Mouse (Mus musculus) heart, embryonic 12.5 days (tissue): Measurements from ENCODE around the gene Kif26b. TPM values are rescaled to one million over a fixed set of nuclear protein-coding genes. Genes with fewer than 3 reads are reported as not detected.

ENCODE experiments used
- ATAC-seq: fragments of 200-750 bp; cut with Nextera tagmentation; 2 replicates; pipeline ENCODE4 v1.8.0; 2017; ENCODE audit warnings: moderate TSS enrichment, moderate library complexity; ENCODE audit not compliant: insufficient number of reproducible peaks, low FRiP score
- H3K27ac ChIP-seq: fragments of 300-500 bp; sonication (generic); 2 replicates; pipeline ENCODE4 v1.5.1; 2016; ENCODE audit warnings: mild to moderate bottlenecking, moderate library complexity; ENCODE audit not compliant: poor library complexity, severe bottlenecking
- H3K27me3 ChIP-seq: fragments of 300-500 bp; sonication (generic); replicated peaks from 2 replicates; pipeline ENCODE4 v1.6.1; 2016; ENCODE audit warnings: mild to moderate bottlenecking, moderate library complexity
- H3K36me3 ChIP-seq: fragments of 300-500 bp; sonication (generic); 2 replicates; pipeline ENCODE4 v1.6.1; 2016; ENCODE audit warnings: mild to moderate bottlenecking, moderate library complexity
- H3K4me1 ChIP-seq: fragments of 300-500 bp; sonication (generic); replicated peaks from 2 replicates; pipeline ENCODE4 v1.6.1; 2016; ENCODE audit warnings: mild to moderate bottlenecking
- H3K4me2 ChIP-seq: fragments of 300-500 bp; sonication (generic); 2 replicates; pipeline ENCODE4 v1.6.1; 2016; ENCODE audit warnings: mild to moderate bottlenecking, moderate library complexity
- H3K4me3 ChIP-seq: fragments of 300-500 bp; sonication (generic); 2 replicates; pipeline ENCODE4 v1.5.1; 2016; ENCODE audit warnings: mild to moderate bottlenecking
- H3K9ac ChIP-seq: fragments of 300-500 bp; sonication (generic); 2 replicates; pipeline ENCODE4 v1.6.1; 2016; ENCODE audit warnings: mild to moderate bottlenecking, moderate library complexity
- H3K9me3 ChIP-seq: fragments of 300-500 bp; sonication (generic); replicated peaks from 2 replicates; pipeline ENCODE4 v1.6.1; 2016; ENCODE audit warnings: mild to moderate bottlenecking, moderate library complexity
- WGBS: fragments of 180-500 bp; shearing (Covaris S2); methylation state at CpG from one replicate; pipeline ENCODE4 v1.1.7; 2016; 5-methylcytosine and 5-hydroxymethylcytosine counted together
- polyA plus RNA-seq: library from polyadenylated mRNA; unstranded; fragments of >200 nt; fragmentation: Nextera tagmentation; extraction: Ambion mirVana; gene quantifications from 2 replicates; pipeline ENCODE4 v1.2.1, GENCODE M21; 2016

Gene Kif26b
- polyA plus RNA-seq, 1 experiment from 2014 or later, result 25.1 TPM

- no peaks in the 10 kb centered on the region for H3K27me3 ChIP-seq
- H3K4me2 ChIP-seq, result no peak overlapping the region
- 90% methylated on average over 1 of the region's 1 CpGs for WGBS
- peaks cover 12% of the 10 kb centered on the region for H3K36me3 ChIP-seq
- no peak for ATAC-seq
- peaks cover 13% of the 10 kb centered on the region; the same call in 1 of the 2 replicates for H3K4me1 ChIP-seq
- H3K9me3 ChIP-seq, result peaks cover 5% of the 10 kb centered on the region; the same call in 1 of the 2 replicates
- H3K27ac ChIP-seq, result no peak overlapping the region
- no peak overlapping the region for H3K4me3 ChIP-seq
- no peak overlapping the region for H3K9ac ChIP-seq
These were observed 219.7 kb downstream of the Kif26b start for GRCm38 (mm10) chr1:178748617-178749016.

GRCm38 (mm10) chr1:178749786-178750185, 220.9 kb downstream of the Kif26b start:
- no peak overlapping the region for H3K27ac ChIP-seq
- no peak overlapping the region for H3K4me3 ChIP-seq
- H3K36me3 ChIP-seq, result peaks cover 12% of the 10 kb centered on the region
- H3K9ac ChIP-seq, result no peak overlapping the region
- H3K4me1 ChIP-seq, result peaks cover 6% of the 10 kb centered on the region; the same call in 1 of the 2 replicates
- peaks cover 5% of the 10 kb centered on the region; the same call in 1 of the 2 replicates for H3K9me3 ChIP-seq
- 90% methylated on average over 9 of the region's 9 CpGs for WGBS
- ATAC-seq, result no peak
- H3K4me2 ChIP-seq, result no peak overlapping the region
- H3K27me3 ChIP-seq, result no peaks in the 10 kb centered on the region

DNA sequence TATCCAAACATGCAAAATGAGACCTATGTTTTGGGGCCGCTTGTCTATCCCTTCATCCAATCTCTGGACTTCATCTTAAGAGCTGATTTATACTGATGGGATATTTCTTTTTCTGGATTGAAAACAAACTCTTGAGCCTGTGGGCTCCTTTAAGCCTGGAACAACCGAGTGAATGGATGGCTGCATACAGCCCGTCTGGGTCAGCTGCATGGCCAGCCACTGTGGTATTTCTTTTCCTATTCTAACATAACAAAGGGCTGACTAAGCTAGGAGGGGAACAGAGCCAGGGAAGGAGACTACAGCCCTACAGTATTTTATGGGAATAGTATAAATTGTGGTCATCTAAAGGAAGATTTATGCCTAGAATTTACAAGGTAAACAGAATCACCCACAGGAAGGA, 229.5 kb downstream of the Kif26b start:
- no peak overlapping the region for H3K27ac ChIP-seq
- 0 out of 2 replicates have a peak, but pooled peaks cover 1% of the 10 kb centered on the region for H3K4me1 ChIP-seq
- peaks cover 4% of the 10 kb centered on the region; the same call in 1 of the 2 replicates for H3K9me3 ChIP-seq
- peaks cover 14% of the 10 kb centered on the region for H3K36me3 ChIP-seq
- ATAC-seq, result no peak
- H3K9ac ChIP-seq, result no peak overlapping the region
- whole genome bisulfite sequencing, result 63% methylated on average over 3 of the region's 3 CpGs
- no peak overlapping the region for H3K4me3 ChIP-seq
- H3K27me3 ChIP-seq, result no peaks in the 10 kb centered on the region
- H3K4me2 ChIP-seq, result no peak overlapping the region

- H3K27ac ChIP-seq, result no peak overlapping the region
- 90% methylated on average over 3 of the region's 3 CpGs for WGBS
- H3K36me3 ChIP-seq, result no peaks in the 10 kb centered on the region
- ATAC-seq, result no peak
- no peaks in the 10 kb centered on the region for H3K27me3 ChIP-seq
- H3K4me2 ChIP-seq, result no peak overlapping the region
- no peaks in the 10 kb centered on the region for H3K9me3 ChIP-seq
- no peak overlapping the region for H3K4me3 ChIP-seq
- H3K9ac ChIP-seq, result no peak overlapping the region
- peaks cover 11% of the 10 kb centered on the region; the same call in 1 of the 2 replicates for H3K4me1 ChIP-seq
These were observed 233.3 kb downstream of the Kif26b start for GRCm38 (mm10) chr1:178762125-178762741.

DNA sequence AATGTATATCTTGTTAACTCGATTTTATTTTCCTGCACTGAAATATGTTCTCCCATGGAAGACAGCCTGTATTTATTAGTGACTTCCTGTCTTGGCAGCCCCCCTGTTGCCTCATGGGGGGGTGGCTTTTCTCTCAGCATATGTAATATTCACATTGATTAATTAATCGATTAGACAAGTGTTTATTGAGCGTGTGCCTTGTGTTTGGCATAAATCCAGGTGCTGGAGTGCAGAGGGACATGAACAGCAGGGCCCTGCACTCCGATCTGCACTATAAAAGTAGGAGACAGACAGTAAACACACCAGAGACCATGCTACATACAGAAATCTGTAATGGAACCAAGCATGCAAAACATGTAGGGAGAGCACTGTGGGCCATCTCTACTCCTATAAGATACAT, 236.0 kb downstream of the Kif26b start:
- 81% methylated on average over 4 of the region's 4 CpGs for WGBS
- H3K4me3 ChIP-seq, result no peak overlapping the region
- H3K4me1 ChIP-seq, result peaks cover 29% of the 10 kb centered on the region
- H3K27me3 ChIP-seq, result no peaks in the 10 kb centered on the region
- no peak for ATAC-seq
- no peak overlapping the region for H3K4me2 ChIP-seq
- no peak overlapping the region for H3K9ac ChIP-seq
- H3K27ac ChIP-seq, result no peak overlapping the region
- no peaks in the 10 kb centered on the region for H3K36me3 ChIP-seq
- H3K9me3 ChIP-seq, result no peaks in the 10 kb centered on the region

DNA sequence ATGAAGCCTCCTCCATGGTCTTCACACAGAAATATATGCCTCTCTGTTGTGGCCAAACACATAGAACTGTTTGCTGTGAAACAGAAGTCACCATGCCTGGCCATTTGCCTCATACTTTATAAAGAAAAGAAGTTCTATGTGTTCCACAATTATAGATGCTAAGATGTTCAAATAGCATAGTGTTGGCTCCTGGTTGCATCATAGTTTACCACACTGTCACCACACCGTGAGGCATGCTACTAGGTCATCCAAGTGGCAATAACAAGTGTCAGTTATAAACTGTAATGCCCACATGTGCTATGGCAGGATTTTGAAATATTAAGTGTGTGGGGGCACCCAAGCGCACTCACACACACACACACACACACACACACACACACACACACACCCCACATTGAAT, 236.7 kb downstream of the Kif26b start:
- Histone ChIP-seq H3K4me3 (no peak overlapping the region), H3K36me3 (no peaks in the 10 kb centered on the region), H3K9ac (no peak overlapping the region), H3K27me3 (no peaks in the 10 kb centered on the region), H3K4me2 (no peak overlapping the region), H3K9me3 (no peaks in the 10 kb centered on the region), H3K27ac (no peak overlapping the region), H3K4me1 (peaks cover 37% of the 10 kb centered on the region)
- WGBS, result 69% methylated on average over 2 of the region's 2 CpGs
- ATAC-seq, result no peak

DNA sequence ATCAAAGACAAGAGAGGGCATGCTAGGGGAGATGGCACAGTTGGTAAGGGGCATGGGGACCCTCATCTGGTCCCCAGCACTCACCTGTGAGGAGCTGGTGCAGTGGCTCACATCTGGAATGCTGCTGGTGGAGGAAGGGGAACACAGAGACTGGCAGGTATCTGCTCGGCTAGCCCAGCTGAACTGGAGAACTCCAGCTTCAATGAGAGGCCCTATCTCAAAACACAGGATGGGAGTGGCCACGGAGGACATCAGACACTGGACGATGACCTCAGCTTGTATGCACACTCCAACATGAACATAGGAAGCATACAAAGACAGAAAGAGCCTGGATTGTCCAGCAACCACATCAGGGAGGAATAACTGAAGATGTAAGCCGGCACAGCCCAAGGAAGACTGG, 240.1 kb downstream of the Kif26b start:
- H3K4me3 ChIP-seq, result no peak overlapping the region
- no peak overlapping the region for H3K9ac ChIP-seq
- no peaks in the 10 kb centered on the region for H3K27me3 ChIP-seq
- ATAC-seq, result no peak
- 0 out of 2 replicates have a peak overlapping the region, but pooled peaks have one; percentile 12 for H3K27ac ChIP-seq
- H3K36me3 ChIP-seq, result no peaks in the 10 kb centered on the region
- 53% methylated on average over 4 of the region's 4 CpGs for WGBS
- H3K4me1 ChIP-seq, result peaks cover 41% of the 10 kb centered on the region
- H3K9me3 ChIP-seq, result no peaks in the 10 kb centered on the region
- H3K4me2 ChIP-seq, result no peak overlapping the region

DNA sequence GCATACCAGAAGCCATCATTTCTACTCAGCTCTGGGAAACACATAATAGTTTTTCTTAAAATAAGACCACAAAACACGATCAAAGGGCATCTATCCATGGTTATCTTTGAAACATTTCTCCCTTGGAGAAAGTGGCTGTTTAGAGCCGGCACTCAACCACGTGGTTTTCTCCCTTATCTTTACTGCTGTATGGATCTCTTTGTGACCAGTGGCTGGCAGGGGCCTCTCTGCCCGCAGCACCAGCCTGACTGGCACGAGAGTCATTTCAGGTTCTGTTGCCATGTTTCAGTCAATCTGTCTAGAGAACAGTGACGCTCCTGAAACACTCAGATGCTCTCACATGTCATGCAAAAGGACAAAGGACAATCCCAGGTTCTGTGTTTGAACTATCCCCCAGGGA, 241.1 kb downstream of the Kif26b start:
- no peak overlapping the region for H3K4me2 ChIP-seq
- 50% methylated on average over 6 of the region's 6 CpGs for WGBS
- ATAC-seq, result no peak
- H3K27me3 ChIP-seq, result no peaks in the 10 kb centered on the region
- no peak overlapping the region for H3K9ac ChIP-seq
- H3K36me3 ChIP-seq, result no peaks in the 10 kb centered on the region
- no peaks in the 10 kb centered on the region for H3K9me3 ChIP-seq
- peaks cover 38% of the 10 kb centered on the region for H3K4me1 ChIP-seq
- H3K4me3 ChIP-seq, result no peak overlapping the region
- H3K27ac ChIP-seq, result no peak overlapping the region

DNA sequence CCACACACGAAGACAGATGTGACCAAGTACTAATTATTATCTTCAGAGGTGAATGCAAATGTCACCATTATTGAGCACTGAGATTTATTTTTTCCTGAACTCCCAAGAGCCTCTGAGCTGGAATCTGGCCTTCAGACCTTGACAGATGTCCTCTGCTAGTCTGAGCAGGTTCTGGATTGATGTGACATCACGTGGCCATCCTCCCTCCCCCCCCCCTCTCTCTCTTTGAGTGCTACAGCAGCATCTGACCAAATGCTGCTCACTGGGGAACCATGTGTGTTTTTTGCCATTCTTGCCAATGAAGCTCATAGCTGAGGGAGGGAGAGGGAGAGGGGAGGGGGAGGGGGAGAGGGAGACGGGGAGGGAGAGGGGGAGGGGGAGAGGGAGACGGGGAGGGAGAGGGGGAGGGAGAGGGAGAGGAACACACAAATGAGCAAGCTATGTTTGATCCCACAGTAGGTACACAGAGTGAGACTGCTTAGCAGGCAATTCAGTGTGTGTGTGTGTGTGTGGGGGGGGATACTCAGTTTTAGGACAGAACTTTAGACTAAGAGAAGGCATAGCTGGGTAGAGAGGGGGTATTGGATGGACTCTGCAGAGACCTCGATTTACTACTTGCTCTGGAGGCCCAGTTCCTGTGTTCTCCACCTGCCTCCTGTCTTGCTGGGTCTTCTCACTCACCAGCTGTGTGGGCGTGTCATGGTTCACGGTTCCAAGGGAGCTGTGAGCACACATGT, 241.9 kb downstream of the Kif26b start:
- Histone ChIP-seq H3K4me3 (no peak overlapping the region), H3K27ac (no peak overlapping the region), H3K4me2 (no peak overlapping the region), H3K27me3 (no peaks in the 10 kb centered on the region), H3K9ac (no peak overlapping the region), H3K4me1 (peaks cover 38% of the 10 kb centered on the region), H3K36me3 (no peaks in the 10 kb centered on the region), H3K9me3 (no peaks in the 10 kb centered on the region)
- no peak for ATAC-seq
- WGBS, result 56% methylated on average over 5 of the region's 7 CpGs

- peaks cover 13% of the 10 kb centered on the region for H3K4me1 ChIP-seq
- no peak overlapping the region for H3K4me3 ChIP-seq
- ATAC-seq, result no peak
- 32% methylated on average over 2 of the region's 2 CpGs for WGBS
- peaks cover 6% of the 10 kb centered on the region; the same call in 1 of the 2 replicates for H3K36me3 ChIP-seq
- 0 out of 2 replicates have a peak, but pooled peaks cover 5% of the 10 kb centered on the region for H3K9me3 ChIP-seq
- no peak overlapping the region for H3K27ac ChIP-seq
- H3K4me2 ChIP-seq, result no peak overlapping the region
- H3K27me3 ChIP-seq, result no peaks in the 10 kb centered on the region
- H3K9ac ChIP-seq, result no peak overlapping the region
These were observed 250.8 kb downstream of the Kif26b start for GRCm38 (mm10) chr1:178779742-178780141.

DNA sequence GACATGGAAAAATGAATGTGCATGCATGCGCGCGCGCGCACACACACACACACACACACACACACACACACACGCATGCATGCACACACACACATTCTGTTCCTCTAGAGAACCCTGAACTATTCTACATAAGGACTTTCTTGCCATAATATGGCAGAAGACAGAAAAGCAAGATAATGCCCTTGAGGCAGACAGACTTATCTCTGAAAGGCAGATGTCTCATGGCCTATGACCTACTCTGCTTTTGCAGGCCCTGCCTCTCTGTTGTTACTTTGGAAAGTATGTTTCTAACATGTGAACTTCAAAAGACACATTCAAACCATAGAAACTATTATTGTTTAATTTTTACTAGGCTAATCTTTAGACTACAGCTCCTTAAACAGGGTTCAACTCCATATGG, 255.1 kb downstream of the Kif26b start:
- Histone ChIP-seq H3K9me3 (no peaks in the 10 kb centered on the region), H3K4me2 (no peak overlapping the region), H3K27me3 (no peaks in the 10 kb centered on the region), H3K9ac (no peak overlapping the region), H3K4me3 (no peak overlapping the region), H3K4me1 (peaks cover 5% of the 10 kb centered on the region), H3K36me3 (peaks cover 6% of the 10 kb centered on the region; the same call in 1 of the 2 replicates), H3K27ac (no peak overlapping the region)
- WGBS, result 92% methylated on average over 6 of the region's 6 CpGs
- ATAC-seq, result no peak
